Mouse (Mus musculus) megakaryocyte, embryonic 14.5 days (primary cell): Measurements from ENCODE around the gene Prr15l.

Experiments
- FLI1 ChIP-seq: IDR thresholded peaks from 2 replicates; pipeline ENCODE4 v1.6.1; 2012; ENCODE audit warnings: low read length, inconsistent platforms, mixed read lengths
- GATA1 ChIP-seq: IDR thresholded peaks from 3 replicates; pipeline ENCODE4 v1.6.1; 2012; ENCODE audit warnings: mixed read lengths, low read length, inconsistent platforms, borderline replicate concordance

DNA sequence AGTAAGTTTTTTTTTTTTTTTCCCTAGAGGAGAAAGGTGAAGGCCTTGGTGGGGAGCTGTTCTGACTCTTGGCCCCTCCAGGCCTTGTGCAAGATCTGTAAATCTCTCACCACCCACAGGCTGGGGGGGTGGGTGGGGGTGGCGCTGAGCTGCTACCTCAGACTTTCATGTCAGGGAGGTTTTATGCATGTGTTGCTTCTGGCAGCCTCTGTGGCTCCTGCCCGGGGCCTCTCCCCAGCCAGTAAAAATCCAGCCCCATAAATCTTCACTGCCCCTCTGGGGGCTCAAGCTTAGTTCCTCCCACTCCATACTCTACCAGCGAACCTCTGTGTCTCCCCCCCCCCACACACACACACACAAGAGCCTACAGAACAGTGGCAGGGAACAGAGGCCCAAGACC, 58.6 kb downstream of the Prr15l start:
- TF ChIP-seq GATA1 (no peak), FLI1 (no peak)
